Mouse (Mus musculus): ENCODE measurements at regions not wholly inside any gene's neighbourhood (a gene's known extent, or its start where the extent isn't known, plus 50 kb on each side); places are given as distances from the start of the nearest gene placed in this dataset.

DNA sequence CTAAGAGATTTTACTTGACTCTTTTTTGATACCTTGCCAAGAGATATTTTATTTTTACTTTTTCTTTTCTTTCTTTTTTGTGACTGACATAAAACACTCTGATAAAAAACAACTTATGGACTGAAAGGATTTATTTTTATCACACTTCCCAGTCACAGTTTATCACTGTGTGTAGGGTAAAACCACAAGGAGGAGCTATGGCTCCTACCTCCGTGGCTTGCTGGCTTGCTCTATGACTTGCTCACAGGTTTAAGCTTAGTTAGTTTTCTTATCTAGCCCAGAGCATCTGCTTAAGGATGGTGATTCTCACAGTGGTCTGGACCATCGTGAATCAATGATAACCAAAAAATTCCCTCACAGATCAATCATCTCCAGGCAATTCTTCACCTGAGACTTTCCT lies 221.4 kb downstream of the 1700017N19Rik start:
- TF ChIP-seq CTCF (IDR thresholded peaks at IDR 0.05; ENCODE audit: low read depth, low read length): no peak
- no peak for TF ChIP-seq POLR2A (IDR thresholded peaks at IDR 0.05; ENCODE audit: extremely low read depth, insufficient read depth, low read length)
